ENCODE assay signal across 11 mouse cellular contexts in the genomic region with DNA sequence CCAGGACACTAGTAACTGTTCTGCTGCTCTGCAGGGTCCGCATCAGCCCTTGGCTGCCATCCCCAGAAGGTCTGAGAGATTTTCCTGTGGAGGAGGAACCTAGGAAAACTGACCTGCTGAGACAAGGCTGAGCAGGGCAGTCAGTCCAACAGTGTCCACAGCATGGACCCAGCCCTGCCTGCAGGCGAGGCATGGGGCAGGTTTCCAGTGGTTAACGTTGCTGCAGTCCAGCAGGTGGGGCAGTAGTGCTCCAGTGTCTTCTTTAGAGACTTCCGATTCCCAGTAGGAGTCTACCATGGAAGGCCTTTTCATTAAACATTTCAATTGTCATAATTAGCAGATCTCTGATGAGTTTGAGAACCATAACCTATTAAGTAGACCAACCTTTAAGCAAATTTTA. TPM values are rescaled to one million over a fixed set of nuclear protein-coding genes. Genes with fewer than 3 reads are reported as not detected.
DNase-seq lines count a peak whose midpoint lies in the region; ATAC-seq and TF ChIP-seq lines count a peak whose summit lies in the region.
"Had no signal": no experiment of that assay in that cellular context is flagged by ENCODE, and none has a peak within 500 bp of the region (broad histone marks: within the 10 kb centered on the region; RNA-seq: fewer than 3 reads in every experiment).

No protein-coding gene starts in this region.

- no peak overlapping the region for H3K4me2 ChIP-seq in intestine, embryonic 16.5 days (ENCODE audit: low read depth, low read length)
- no peak overlapping the region for H3K4me2 ChIP-seq in lung, postnatal 0 days (replicated peaks; ENCODE audit: low read depth, low read length)
- H3K4me2 ChIP-seq: midbrain, embryonic 15.5 days had no signal

- H3K4me1 ChIP-seq in ES-Bruce4 (ENCODE audit: control insufficient read depth, insufficient read depth, low read length), result no peaks in the 10 kb centered on the region
- peaks cover 4% of the 10 kb centered on the region for H3K4me1 ChIP-seq in intestine, embryonic 16.5 days (ENCODE audit: control insufficient read depth, insufficient read depth, low read length)
- peaks cover 3% of the 10 kb centered on the region; the same call in 1 of the 2 replicates for H3K4me1 ChIP-seq in lung, postnatal 0 days (ENCODE audit: insufficient read depth, low read depth, low read length)
- H3K4me1 ChIP-seq: midbrain, embryonic 15.5 days had no signal

- peak; percentile 79 for ATAC-seq in intestine, embryonic 16.5 days
- ATAC-seq in lung, postnatal 0 days, result peak; percentile 82
- ATAC-seq: midbrain, embryonic 15.5 days had no signal

- TF ChIP-seq POLR2A in ES-Bruce4 (IDR thresholded peaks at IDR 0.05; ENCODE audit: insufficient read depth, low read length), result no peak

- TF ChIP-seq EP300 in ES-Bruce4 (IDR thresholded peaks at IDR 0.05; ENCODE audit: insufficient read depth, low read depth, low read length), result no peak
- no peak for TF ChIP-seq EP300 in lung, postnatal 0 days (IDR thresholded peaks at IDR 0.05)

- no peak overlapping the region for H3K4me3 ChIP-seq in layer of hippocampus, adult 2 months
- no peak overlapping the region for H3K4me3 ChIP-seq in ES-Bruce4 (ENCODE audit: low read depth, low read length)
- no peak overlapping the region for H3K4me3 ChIP-seq in intestine, embryonic 16.5 days (ENCODE audit: low read length)
- no peak overlapping the region for H3K4me3 ChIP-seq in lung, postnatal 0 days (ENCODE audit: low read depth, low read length)
- H3K4me3 ChIP-seq: midbrain, embryonic 15.5 days had no signal

- no peak overlapping the region for H3K27ac ChIP-seq in layer of hippocampus, adult 2 months
- no peak overlapping the region for H3K27ac ChIP-seq in ES-Bruce4 (ENCODE audit: insufficient read depth, low read length)
- H3K27ac ChIP-seq in intestine, embryonic 16.5 days (ENCODE audit: low read length), result peak overlapping the region; percentile 61
- H3K27ac ChIP-seq in lung, postnatal 0 days (ENCODE audit: low read length), result peak overlapping the region; percentile 49; the same call in 1 of the 2 replicates
- H3K27ac ChIP-seq: midbrain, embryonic 15.5 days had no signal

- no peaks in the 10 kb centered on the region for H3K27me3 ChIP-seq in ES-Bruce4 (ENCODE audit: control insufficient read depth, insufficient read depth, low read length, poor library complexity, severe bottlenecking)
- H3K27me3 ChIP-seq in intestine, embryonic 16.5 days (replicated peaks; ENCODE audit: control insufficient read depth, insufficient read depth, low read length), result no peaks in the 10 kb centered on the region
- no peaks in the 10 kb centered on the region for H3K27me3 ChIP-seq in lung, postnatal 0 days (replicated peaks; ENCODE audit: insufficient read depth, low read length)
- H3K27me3 ChIP-seq: midbrain, embryonic 15.5 days had no signal

- no peak overlapping the region for H3K9ac ChIP-seq in ES-Bruce4 (ENCODE audit: low read depth, poor library complexity, severe bottlenecking)
- H3K9ac ChIP-seq in intestine, embryonic 16.5 days (ENCODE audit: low read depth, low read length), result no peak overlapping the region
- no peak overlapping the region for H3K9ac ChIP-seq in lung, postnatal 0 days (replicated peaks; ENCODE audit: low read depth)
- H3K9ac ChIP-seq: midbrain, embryonic 15.5 days had no signal

- DNase-seq in layer of hippocampus, adult 2 months (ENCODE audit: low spot score in 2 of 2), result no peak
- DNase-seq in layer of hippocampus, adult 9-11 months, result no peak
- peak; percentile 27 for DNase-seq in lung, postnatal 0 days (ENCODE audit: low spot score)
- DNase-seq in thymus, adult 18-20 months, result no peak
- DNase-seq in layer of hippocampus, postnatal 14 days (ENCODE audit: low spot score in 2 of 2), result no peak
- no peak for DNase-seq in cerebellum, postnatal 4 days (ENCODE audit: low spot score in 2 of 2)
- DNase-seq: heart, postnatal 36 days; left cerebral cortex, postnatal 4 days had no signal

- WGBS in intestine, embryonic 16.5 days, result 46% methylated on average over 4 of the region's 4 CpGs
- 30% methylated on average over 4 of the region's 4 CpGs for WGBS in lung, postnatal 0 days

- peak; percentile 41 for TF ChIP-seq CTCF in layer of hippocampus, adult 2 months (conservative IDR thresholded peaks at IDR 0.05)
- TF ChIP-seq CTCF in ES-Bruce4 (IDR thresholded peaks at IDR 0.05; ENCODE audit: low read depth, low read length), result peak; percentile 57
- TF ChIP-seq CTCF in lung, postnatal 0 days (IDR thresholded peaks at IDR 0.05), result peak; percentile 60

- H3K36me3 ChIP-seq in ES-Bruce4 (ENCODE audit: control insufficient read depth, insufficient read depth, low read length, poor library complexity, severe bottlenecking), result no peaks in the 10 kb centered on the region
- H3K36me3 ChIP-seq in intestine, embryonic 16.5 days (ENCODE audit: control insufficient read depth, insufficient read depth, low read length), result no peaks in the 10 kb centered on the region
- H3K36me3 ChIP-seq in lung, postnatal 0 days (ENCODE audit: insufficient read depth, low read length), result no peaks in the 10 kb centered on the region
- H3K36me3 ChIP-seq: midbrain, embryonic 15.5 days had no signal

- no peaks in the 10 kb centered on the region for H3K9me3 ChIP-seq in ES-Bruce4 (replicated peaks; ENCODE audit: control insufficient read depth, insufficient read depth, low read length, poor library complexity, severe bottlenecking)
- no peaks in the 10 kb centered on the region for H3K9me3 ChIP-seq in intestine, embryonic 16.5 days (ENCODE audit: control insufficient read depth, low read length)
- H3K9me3 ChIP-seq in lung, postnatal 0 days (ENCODE audit: low read length), result no peaks in the 10 kb centered on the region
- H3K9me3 ChIP-seq: midbrain, embryonic 15.5 days had no signal

RNA-seq across cellular contexts. Expression of a gene that starts 10.6 kb away (rescaled TPM):
- total RNA-seq in layer of hippocampus, adult 2 months (2021), result 10 to 100 TPM; 76.7 to 81.8 TPM
- 51.5 and 54.7 TPM in 2 replicates for polyA plus RNA-seq in ES-Bruce4 (2011; ENCODE audit: insufficient read depth, insufficient read length, low read depth, missing spikeins)
- polyA plus RNA-seq in intestine, embryonic 16.5 days (2015; fragmentation: Nextera tagmentation; extraction: Ambion mirVana), result 43.9 and 47.9 TPM in 2 replicates
- polyA plus RNA-seq in lung, postnatal 0 days (2015; fragmentation: Nextera tagmentation; extraction: Ambion mirVana), result 23.0 and 24.0 TPM in 2 replicates
- 10 to 100 TPM; 65.4 to 80.2 TPM for total RNA-seq in layer of hippocampus, postnatal 14 days (2021)

RNA-seq across cellular contexts. Expression of a gene that starts 16.1 kb away (rescaled TPM):
- total RNA-seq in layer of hippocampus, adult 2 months (2021), result 100 to 1,000 TPM; 101 TPM
- 40.2 and 44.0 TPM in 2 replicates for polyA plus RNA-seq in ES-Bruce4 (2011; ENCODE audit: insufficient read depth, insufficient read length, low read depth, missing spikeins)
- 56.5 and 59.2 TPM in 2 replicates for polyA plus RNA-seq in intestine, embryonic 16.5 days (2015; fragmentation: Nextera tagmentation; extraction: Ambion mirVana)
- 25.4 and 29.8 TPM in 2 replicates for polyA plus RNA-seq in lung, postnatal 0 days (2015; fragmentation: Nextera tagmentation; extraction: Ambion mirVana)
- total RNA-seq in layer of hippocampus, postnatal 14 days (2021), result 100 to 1,000 TPM in 1 of 2 experiments, 10 to 100 TPM in 1; 91.8 to 108 TPM

RNA-seq across cellular contexts. Expression of a gene that starts 53.8 kb away (rescaled TPM):
- 1 to 10 TPM; 2.5 to 2.7 TPM for total RNA-seq in layer of hippocampus, adult 2 months (2021)
- 5.8 and 6.5 TPM in 2 replicates for polyA plus RNA-seq in ES-Bruce4 (2011; ENCODE audit: insufficient read depth, insufficient read length, low read depth, missing spikeins)
- polyA plus RNA-seq in intestine, embryonic 16.5 days (2015; fragmentation: Nextera tagmentation; extraction: Ambion mirVana), result 4.4 and 5.7 TPM in 2 replicates
- 18.5 and 20.4 TPM in 2 replicates for polyA plus RNA-seq in lung, postnatal 0 days (2015; fragmentation: Nextera tagmentation; extraction: Ambion mirVana)
- 1 to 10 TPM; 3.9 TPM for total RNA-seq in layer of hippocampus, postnatal 14 days (2021)

Comparison
In these comparisons a context has a peak if more than half of its experiments do, and no peak if none do; other contexts are left out.
1. H3K27ac ChIP-seq: peak in intestine, embryonic 16.5 days (single experiment) and lung, postnatal 0 days (single experiment); none in layer of hippocampus, adult 2 months (single experiment) and ES-Bruce4 (single experiment).
2. Peak in every context shown above with its lines, with median percentiles within 50 percentile points of each other: CTCF ChIP-seq.